Mouse (Mus musculus) liver, postnatal 0 days (tissue): ENCODE measurements around the gene Bclaf3. TPM values are rescaled to one million over a fixed set of nuclear protein-coding genes. Genes with fewer than 3 reads are reported as not detected.

Experiments used
- ATAC-seq: fragments of 200-750 bp; cut with Nextera tagmentation; 2 replicates; pipeline ENCODE4 v1.8.0; 2017; ENCODE audit warnings: mild to moderate bottlenecking, moderate library complexity
- DNase-seq: peaks from one replicate; pipeline ENCODE4 v3.0.0-alpha.2; 2016
- H3K27ac ChIP-seq: fragments of 300-500 bp; sonication (generic); 2 replicates; pipeline ENCODE4 v1.5.1; 2014; ENCODE audit warnings: antibody characterized with exemption, moderate library complexity, mild to moderate bottlenecking, low read depth
- H3K27me3 ChIP-seq: fragments of 300-500 bp; sonication (generic); 2 replicates; pipeline ENCODE4 v1.6.1; 2014; ENCODE audit warnings: low read length, control low read depth, mixed read lengths; ENCODE audit not compliant: insufficient read depth
- H3K36me3 ChIP-seq: fragments of 300-500 bp; sonication (generic); replicated peaks from 2 replicates; pipeline ENCODE4 v1.6.1; 2014; ENCODE audit warnings: mild to moderate bottlenecking, control low read depth, low read length, moderate library complexity, mixed read lengths; ENCODE audit not compliant: insufficient read depth
- H3K4me1 ChIP-seq: fragments of 300-500 bp; sonication (generic); 2 replicates; pipeline ENCODE4 v1.6.1; 2014; ENCODE audit warnings: antibody characterized with exemption, mild to moderate bottlenecking, control low read depth; ENCODE audit not compliant: insufficient read depth
- H3K4me2 ChIP-seq: fragments of 300-500 bp; sonication (generic); 2 replicates; pipeline ENCODE4 v1.6.1; 2014; ENCODE audit warnings: low read depth, mild to moderate bottlenecking, low read length, moderate library complexity, mixed read lengths
- H3K4me3 ChIP-seq: fragments of 300-500 bp; sonication (generic); 2 replicates; pipeline ENCODE4 v1.5.1; 2014; ENCODE audit warnings: low read depth, low read length
- H3K9ac ChIP-seq: fragments of 300-500 bp; sonication (generic); replicated peaks from 2 replicates; pipeline ENCODE4 v1.6.1; 2014; ENCODE audit warnings: mild to moderate bottlenecking, moderate library complexity
- H3K9me3 ChIP-seq: fragments of 300-500 bp; sonication (generic); 2 replicates; pipeline ENCODE4 v1.6.1; 2016; ENCODE audit warnings: mild to moderate bottlenecking, control low read depth, low read length, mixed read lengths
- CTCF ChIP-seq: sonication (generic); IDR thresholded peaks from 2 replicates; pipeline ENCODE4 v1.5.1; 2016; ENCODE audit warnings: antibody characterized with exemption, low read depth
- EP300 ChIP-seq: IDR thresholded peaks from 2 replicates; pipeline ENCODE4 v1.6.1; 2016; ENCODE audit warnings: antibody characterized with exemption, low read depth, mild to moderate bottlenecking
- WGBS: fragments of 180-500 bp; shearing (Covaris S2); extraction: QIAGEN DNeasy Blood & Tissue Kit; methylation state at CpG from one replicate; pipeline ENCODE4 v1.1.7; 2014; ENCODE audit not compliant: insufficient replicate concordance; 5-methylcytosine and 5-hydroxymethylcytosine counted together
- polyA plus RNA-seq: library from polyadenylated mRNA; unstranded; fragments of >200 nt; fragmentation: Nextera tagmentation; extraction: Ambion mirVana; gene quantifications from 2 replicates; pipeline ENCODE4 v1.2.1, GENCODE M21; 2015

Gene Bclaf3
- polyA plus RNA-seq, 1 experiment from 2014 or later: 4.6 TPM

GRCm38 (mm10) chrX:159509847-159510715, 16.4 kb upstream of the Bclaf3 start:
- TF ChIP-seq CTCF: no peak
- TF ChIP-seq EP300: no peak
- Histone ChIP-seq H3K4me1 (no peaks in the 10 kb centered on the region), H3K36me3 (no peaks in the 10 kb centered on the region), H3K4me3 (peak overlapping the region; percentile 24; the same call in 1 of the 2 replicates), H3K9ac (no peak overlapping the region), H3K27ac (no peak overlapping the region), H3K4me2 (peak overlapping the region; percentile 42; the same call in 1 of the 2 replicates), H3K27me3 (no peaks in the 10 kb centered on the region), H3K9me3 (no peaks in the 10 kb centered on the region)
- no peak for DNase-seq
- ATAC-seq: no peak
- WGBS: 67% methylated on average over 19 of the region's 19 CpGs

- no peaks in the 10 kb centered on the region for H3K27me3 ChIP-seq
- DNase-seq (no peak), ATAC-seq (no peak)
- H3K9ac ChIP-seq: no peak overlapping the region
- no peaks in the 10 kb centered on the region for H3K9me3 ChIP-seq
- TF ChIP-seq CTCF (no peak), EP300 (no peak)
- WGBS: 60% methylated on average over 9 of the region's 9 CpGs
- H3K4me1 ChIP-seq: no peaks in the 10 kb centered on the region
- H3K4me3 ChIP-seq: peak overlapping the region; percentile 24; the same call in 1 of the 2 replicates
- H3K36me3 ChIP-seq: no peaks in the 10 kb centered on the region
- H3K27ac ChIP-seq: no peak overlapping the region
- peak overlapping the region; percentile 42 for H3K4me2 ChIP-seq
These were observed 15.8 kb upstream of the Bclaf3 start for GRCm38 (mm10) chrX:159510716-159511051.

DNA sequence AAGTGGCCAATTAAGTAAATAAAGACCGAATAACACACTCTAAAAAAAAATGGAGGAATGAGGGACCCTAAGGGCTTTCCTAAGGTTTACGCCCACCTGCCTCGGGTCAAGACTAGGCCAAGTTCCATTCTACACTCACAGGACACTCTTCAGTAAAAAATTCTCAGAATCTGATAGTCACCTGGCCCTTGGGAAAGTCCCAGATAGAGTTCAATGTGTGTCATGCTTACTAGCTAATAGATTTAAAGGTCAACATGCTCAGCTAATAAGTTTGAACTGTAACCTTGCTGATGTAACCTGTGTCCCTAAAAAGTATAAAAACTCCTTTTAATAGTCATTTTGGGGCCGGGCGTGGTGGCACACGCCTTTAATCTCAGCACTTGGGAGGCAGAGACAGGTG, 10.9 kb upstream of the Bclaf3 start:
- H3K9ac ChIP-seq: no peak overlapping the region
- no peaks in the 10 kb centered on the region for H3K36me3 ChIP-seq
- no peak overlapping the region for H3K4me3 ChIP-seq
- no peak for TF ChIP-seq CTCF
- TF ChIP-seq EP300: no peak
- H3K9me3 ChIP-seq: no peaks in the 10 kb centered on the region
- no peak overlapping the region for H3K27ac ChIP-seq
- DNase-seq (no peak), ATAC-seq (no peak)
- no peaks in the 10 kb centered on the region for H3K4me1 ChIP-seq
- WGBS: 80% methylated on average over 6 of the region's 6 CpGs
- 0 out of 2 replicates have a peak, but pooled peaks cover 3% of the 10 kb centered on the region for H3K27me3 ChIP-seq
- H3K4me2 ChIP-seq: no peak overlapping the region

DNA sequence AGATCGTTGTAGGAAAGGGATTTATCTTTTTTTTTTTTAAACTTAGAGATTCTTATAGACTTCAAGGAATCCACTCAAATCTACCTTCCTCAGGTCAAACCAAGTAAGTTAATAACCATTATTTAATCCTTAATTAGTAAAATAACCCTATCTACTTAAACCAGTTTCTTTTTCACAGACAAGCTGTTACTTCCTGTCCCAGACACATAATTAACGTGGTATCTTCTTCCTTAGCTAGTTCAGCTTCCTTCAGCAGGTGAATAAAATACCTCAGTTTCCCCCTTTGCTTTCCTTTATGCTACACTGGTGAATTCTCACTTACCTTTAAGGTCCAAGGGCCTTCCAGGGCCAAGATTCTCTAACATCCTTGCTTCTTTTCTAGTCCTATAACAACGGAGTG, 4.7 kb upstream of the Bclaf3 start:
- 58% methylated on average over 3 of the region's 3 CpGs for WGBS
- Histone ChIP-seq H3K4me1 (no peaks in the 10 kb centered on the region), H3K27ac (no peak overlapping the region), H3K9ac (no peak overlapping the region), H3K36me3 (no peaks in the 10 kb centered on the region), H3K9me3 (no peaks in the 10 kb centered on the region), H3K4me2 (no peak overlapping the region), H3K4me3 (no peak overlapping the region), H3K27me3 (0 out of 2 replicates have a peak, but pooled peaks cover 3% of the 10 kb centered on the region)
- TF ChIP-seq EP300: no peak
- TF ChIP-seq CTCF: no peak
- ATAC-seq (no peak), DNase-seq (no peak)

DNA sequence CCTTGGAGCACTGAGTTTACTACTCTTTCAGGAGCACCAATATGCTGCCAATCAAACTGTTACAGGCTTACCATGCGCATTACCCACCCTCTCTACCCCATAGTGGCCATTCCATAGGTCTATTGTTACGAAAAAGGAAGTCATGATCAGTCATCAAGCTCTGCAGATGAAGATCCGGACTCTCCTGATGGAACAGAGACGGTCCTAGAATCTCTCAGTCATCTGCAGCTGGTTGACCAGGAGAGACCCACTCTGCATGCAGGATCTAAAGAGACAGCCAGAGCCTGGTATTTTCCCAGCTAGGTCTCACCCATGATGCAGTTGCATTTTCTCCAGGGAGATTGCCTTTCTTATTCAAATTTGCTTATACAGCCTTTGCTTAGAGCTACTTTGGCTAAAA, 3.8 kb upstream of the Bclaf3 start:
- ATAC-seq (no peak), DNase-seq (no peak)
- H3K4me3 ChIP-seq: no peak overlapping the region
- TF ChIP-seq EP300 (no peak), CTCF (no peak)
- WGBS: 73% methylated on average over 4 of the region's 4 CpGs
- H3K9me3 ChIP-seq: no peaks in the 10 kb centered on the region
- no peak overlapping the region for H3K4me2 ChIP-seq
- no peaks in the 10 kb centered on the region for H3K4me1 ChIP-seq
- no peak overlapping the region for H3K27ac ChIP-seq
- no peaks in the 10 kb centered on the region for H3K36me3 ChIP-seq
- H3K9ac ChIP-seq: no peak overlapping the region
- H3K27me3 ChIP-seq: 0 out of 2 replicates have a peak, but pooled peaks cover 3% of the 10 kb centered on the region

- peak overlapping the region; percentile 86 for H3K4me2 ChIP-seq
- TF ChIP-seq EP300 (peak; percentile 53), CTCF (peak; percentile 98)
- H3K4me1 ChIP-seq: no peaks in the 10 kb centered on the region
- DNase-seq (peak; percentile 98), ATAC-seq (peak; percentile 99)
- H3K36me3 ChIP-seq: no peaks in the 10 kb centered on the region
- peak overlapping the region; percentile 83 for H3K27ac ChIP-seq
- peak overlapping the region; percentile 71 for H3K4me3 ChIP-seq
- 15% methylated on average over 22 of the region's 38 CpGs for WGBS
- H3K9me3 ChIP-seq: no peaks in the 10 kb centered on the region
- peak overlapping the region; percentile 74 for H3K9ac ChIP-seq
- no peaks in the 10 kb centered on the region for H3K27me3 ChIP-seq
These were observed 5.9 kb downstream of the Bclaf3 start for GRCm38 (mm10) chrX:159532427-159532810.
